17 mouse cellular contexts compared by ENCODE assay signal in genomic region chr2:163915294-163915791, GRCm38 (mm10). TPM values are rescaled to one million over a fixed set of nuclear protein-coding genes. Genes with fewer than 3 reads are reported as not detected.
DNase-seq lines count a peak whose midpoint lies in the region; ATAC-seq and TF ChIP-seq lines count a peak whose summit lies in the region.
"Had no signal": no experiment of that assay in that cellular context is flagged by ENCODE, and none has a peak within 500 bp of the region (broad histone marks: within the 10 kb centered on the region; RNA-seq: fewer than 3 reads in every experiment).

No protein-coding gene starts in this region.

- peaks cover 38% of the 10 kb centered on the region for H3K4me1 ChIP-seq in cerebellum, adult 2 months (ENCODE audit: control insufficient read depth, insufficient read depth, low read length)
- H3K4me1 ChIP-seq in hindbrain, postnatal 0 days (ENCODE audit: insufficient read depth, low read length) = peaks cover 18% of the 10 kb centered on the region
- H3K4me1 ChIP-seq in hindbrain, embryonic 14.5 days (replicated peaks; ENCODE audit: control insufficient read depth, insufficient read depth, low read length) = peaks cover 30% of the 10 kb centered on the region
- peaks cover 24% of the 10 kb centered on the region for H3K4me1 ChIP-seq in testis, adult 2 months (ENCODE audit: control insufficient read depth, insufficient read depth, low read length)

- H3K9me3 ChIP-seq in hindbrain, postnatal 0 days (ENCODE audit: low read length) = no peaks in the 10 kb centered on the region
- no peaks in the 10 kb centered on the region for H3K9me3 ChIP-seq in hindbrain, embryonic 14.5 days (ENCODE audit: control insufficient read depth, low read length)
- H3K9me3 ChIP-seq: embryonic facial prominence, embryonic 12.5 days had no signal

- 21% methylated on average over 9 of the region's 9 CpGs for WGBS in cerebellum, adult 2 months
- 59% methylated on average over 9 of the region's 9 CpGs for WGBS in hindbrain, postnatal 0 days
- WGBS in hindbrain, embryonic 14.5 days = 77% methylated on average over 9 of the region's 9 CpGs

- peak overlapping the region; percentile 77; the same call in 1 of the 2 replicates for H3K4me2 ChIP-seq in hindbrain, postnatal 0 days (ENCODE audit: low read depth, low read length)
- H3K4me2 ChIP-seq in hindbrain, embryonic 14.5 days (replicated peaks) = no peak overlapping the region; the same call in 1 of the 2 replicates
- H3K4me2 ChIP-seq: embryonic facial prominence, embryonic 12.5 days had no signal

- no peak overlapping the region for H3K9ac ChIP-seq in hindbrain, postnatal 0 days (replicated peaks; ENCODE audit: low read length)
- no peak overlapping the region for H3K9ac ChIP-seq in hindbrain, embryonic 14.5 days
- H3K9ac ChIP-seq: embryonic facial prominence, embryonic 12.5 days had no signal

- TF ChIP-seq POLR2A in cerebellum, adult 2 months (IDR thresholded peaks at IDR 0.05; ENCODE audit: borderline replicate concordance, insufficient read depth, low read length) = no peak
- TF ChIP-seq POLR2A in testis, adult 2 months (IDR thresholded peaks at IDR 0.05; ENCODE audit: control insufficient read depth, low read depth, low read length) = no peak

- H3K36me3 ChIP-seq in hindbrain, postnatal 0 days (ENCODE audit: insufficient read depth, low read length) = no peaks in the 10 kb centered on the region
- no peaks in the 10 kb centered on the region for H3K36me3 ChIP-seq in hindbrain, embryonic 14.5 days (replicated peaks; ENCODE audit: control insufficient read depth, insufficient read depth)
- H3K36me3 ChIP-seq in testis, adult 2 months (ENCODE audit: control insufficient read depth, insufficient read depth, low read length) = no peaks in the 10 kb centered on the region
- H3K36me3 ChIP-seq: embryonic facial prominence, embryonic 12.5 days; G1E had no signal

- peak in 1 of 2 experiments; percentile 35 for DNase-seq in cerebellum, adult 2 months
- DNase-seq in cerebellum, adult 11-12 months = no peak
- DNase-seq in hindbrain, postnatal 0 days (ENCODE audit: low spot score) = no peak
- DNase-seq in hindbrain, embryonic 14.5 days (ENCODE audit: low spot score) = no peak
- DNase-seq in testis, postnatal 10 days (ENCODE audit: low spot score) = no peak
- peak; percentile 37 for DNase-seq in testis, postnatal 14 days (ENCODE audit: low spot score)
- DNase-seq in spleen, adult 12 weeks (ENCODE audit: low spot score) = no peak
- DNase-seq: gastrocnemius, postnatal 10 days; kidney, adult 8-10 months; kidney, postnatal 36 days; layer of hippocampus, adult 9-11 months; retina, postnatal 1 day; thymus, adult 2 months had no signal

- TF ChIP-seq CTCF in cerebellum, adult 2 months (IDR thresholded peaks at IDR 0.05; ENCODE audit: borderline replicate concordance, insufficient read depth, low read depth, low read length) = no peak
- no peak for TF ChIP-seq CTCF in hindbrain, postnatal 0 days (IDR thresholded peaks at IDR 0.05; ENCODE audit: low read depth)
- TF ChIP-seq CTCF in testis, adult 2 months (IDR thresholded peaks at IDR 0.05; ENCODE audit: control insufficient read depth, insufficient read depth, insufficient replicate concordance, low read depth, low read length) = no peak

- H3K27ac ChIP-seq in cerebellum, adult 2 months (ENCODE audit: insufficient read depth, low read length) = peak overlapping the region; percentile 38; the same call in 1 of the 2 replicates
- no peak overlapping the region for H3K27ac ChIP-seq in hindbrain, postnatal 0 days
- no peak overlapping the region for H3K27ac ChIP-seq in hindbrain, embryonic 14.5 days
- H3K27ac ChIP-seq in testis, adult 2 months (ENCODE audit: control insufficient read depth, insufficient read depth, low read depth, low read length) = peak overlapping the region; percentile 49
- H3K27ac ChIP-seq: embryonic facial prominence, embryonic 12.5 days had no signal

- peak overlapping the region; percentile 51 for H3K4me3 ChIP-seq in cerebellum, adult 2 months (replicated peaks; ENCODE audit: insufficient read depth, low read depth, low read length)
- H3K4me3 ChIP-seq in hindbrain, postnatal 0 days (ENCODE audit: low read length) = no peak overlapping the region
- no peak overlapping the region for H3K4me3 ChIP-seq in hindbrain, embryonic 14.5 days (replicated peaks; ENCODE audit: low read length)
- H3K4me3 ChIP-seq in testis, adult 2 months (ENCODE audit: control insufficient read depth, low read depth, low read length) = no peak overlapping the region
- H3K4me3 ChIP-seq: embryonic facial prominence, embryonic 12.5 days had no signal

- no peaks in the 10 kb centered on the region for H3K27me3 ChIP-seq in cerebellum, adult 2 months (ENCODE audit: control insufficient read depth, insufficient read depth, low read length)
- no peaks in the 10 kb centered on the region for H3K27me3 ChIP-seq in hindbrain, postnatal 0 days (ENCODE audit: insufficient read depth, low read length)
- peaks cover 23% of the 10 kb centered on the region; the same call in 1 of the 2 replicates for H3K27me3 ChIP-seq in hindbrain, embryonic 14.5 days (ENCODE audit: control insufficient read depth, insufficient read depth, low read length)
- H3K27me3 ChIP-seq in testis, adult 2 months (ENCODE audit: control insufficient read depth, insufficient read depth, low read length) = no peaks in the 10 kb centered on the region; the same call in 1 of the 2 replicates

- no peak for ATAC-seq in hindbrain, postnatal 0 days
- no peak for ATAC-seq in hindbrain, embryonic 14.5 days (ENCODE audit: low FRiP score)
- ATAC-seq: CD4-positive, CD25-positive, alpha-beta regulatory T cell, adult 4 months had no signal

RNA-seq across cellular contexts. Expression of gene Rims4, which starts 3.1 kb away (rescaled TPM):
- 30.3 and 35.1 TPM in 2 replicates for polyA plus RNA-seq in cerebellum, adult 2 months (2012; rRNA removed)
- 76.7 and 81.0 TPM in 2 replicates for total RNA-seq in hindbrain, postnatal 0 days (2014; rRNA removed)
- polyA plus RNA-seq in hindbrain, postnatal 0 days (2015; fragmentation: Nextera tagmentation; extraction: Ambion mirVana) = 16.7 and 19.6 TPM in 2 replicates
- polyA plus RNA-seq in hindbrain, embryonic 14.5 days (2014; fragmentation: Nextera tagmentation; extraction: Ambion mirVana) = 7.1 and 8.9 TPM in 2 replicates
- polyA plus RNA-seq in testis, adult 2 months (2012; rRNA removed) = 1.1 and 1.5 TPM in 2 replicates
- polyA plus RNA-seq: CD4-positive, CD25-positive, alpha-beta regulatory T cell, adult 4 months; G1E had no signal

Comparison
In these comparisons a context has a peak if more than half of its experiments do, and no peak if none do; other contexts are left out.
1. H3K27ac ChIP-seq: peak in cerebellum, adult 2 months (single experiment) and testis, adult 2 months (single experiment); none in hindbrain, postnatal 0 days (single experiment) and hindbrain, embryonic 14.5 days (single experiment).